Mouse (Mus musculus) urinary bladder, postnatal 36 days (tissue): Measurements from ENCODE around the gene Itpr3.
A peak's percentile ranks its signal among the peaks of the same experiment; 100 is the strongest.

Experiments used
- DNase-seq, 2 experiments: peaks; one replicate each; pipeline ENCODE4 v3.0.0; 2022; ENCODE audit warnings: low spot score in 2 of 2, mixed read lengths in 1 of 2

Gene Itpr3

GRCm38 (mm10) chr17:27071630-27072029 lies 14.5 kb downstream of the Itpr3 start:
- DNase-seq: no peak

- DNase-seq: no peak
These were observed 15.3 kb downstream of the Itpr3 start for GRCm38 (mm10) chr17:27072363-27072762.

- DNase-seq: no peak
These were observed 16.0 kb downstream of the Itpr3 start for GRCm38 (mm10) chr17:27073126-27073525.

- peak; percentile 66 to 78 for DNase-seq
These were observed 16.7 kb downstream of the Itpr3 start for GRCm38 (mm10) chr17:27073778-27074177.

GRCm38 (mm10) chr17:27074236-27074635 lies 17.1 kb downstream of the Itpr3 start:
- no peak for DNase-seq

GRCm38 (mm10) chr17:27074849-27075745 lies 18.0 kb downstream of the Itpr3 start:
- DNase-seq: no peak

GRCm38 (mm10) chr17:27077133-27077532 lies 20.0 kb downstream of the Itpr3 start:
- DNase-seq: no peak

- no peak for DNase-seq
These were observed 20.8 kb downstream of the Itpr3 start for GRCm38 (mm10) chr17:27077920-27078319.

- DNase-seq: no peak
These were observed 21.4 kb downstream of the Itpr3 start for GRCm38 (mm10) chr17:27078499-27078898.

- DNase-seq: no peak
These were observed 24.8 kb downstream of the Itpr3 start for GRCm38 (mm10) chr17:27081868-27082267.

GRCm38 (mm10) chr17:27082796-27083195 lies 25.7 kb downstream of the Itpr3 start:
- DNase-seq: no peak

GRCm38 (mm10) chr17:27083601-27084000 lies 26.5 kb downstream of the Itpr3 start:
- peak in 1 of 2 experiments; percentile 41 for DNase-seq

- DNase-seq: peak in 1 of 2 experiments; percentile 37
These were observed 28.6 kb downstream of the Itpr3 start for GRCm38 (mm10) chr17:27085676-27086075.

GRCm38 (mm10) chr17:27087426-27087825 lies 30.3 kb downstream of the Itpr3 start:
- no peak for DNase-seq

GRCm38 (mm10) chr17:27090068-27090467 lies 33.0 kb downstream of the Itpr3 start:
- no peak for DNase-seq

GRCm38 (mm10) chr17:27095690-27096089 lies 38.6 kb downstream of the Itpr3 start:
- peak in 1 of 2 experiments; percentile 55 for DNase-seq

GRCm38 (mm10) chr17:27101675-27102074 lies 44.6 kb downstream of the Itpr3 start:
- DNase-seq: no peak

- DNase-seq: no peak
These were observed 48.8 kb downstream of the Itpr3 start for GRCm38 (mm10) chr17:27105698-27106470.

GRCm38 (mm10) chr17:27106745-27107144 lies 49.6 kb downstream of the Itpr3 start:
- no peak for DNase-seq

- no peak for DNase-seq
These were observed 50.8 kb downstream of the Itpr3 start for GRCm38 (mm10) chr17:27107936-27108335.

GRCm38 (mm10) chr17:27110072-27110471 lies 53.0 kb downstream of the Itpr3 start:
- no peak for DNase-seq

- no peak for DNase-seq
These were observed 61.8 kb downstream of the Itpr3 start for GRCm38 (mm10) chr17:27118676-27119539.
